Mouse (Mus musculus) intestine, embryonic 16.5 days (tissue): ENCODE data around the gene Vwa3b. TPM values are rescaled to one million over a fixed set of nuclear protein-coding genes. Genes with fewer than 3 reads are reported as not detected.

Experiments used
- ATAC-seq: fragments of 200-750 bp; cut with Nextera tagmentation; 2 replicates; pipeline ENCODE4 v1.8.0; 2017; ENCODE audit warnings: moderate TSS enrichment, moderate library complexity
- H3K27ac ChIP-seq: fragments of 300-500 bp; sonication (generic); 2 replicates; pipeline ENCODE4 v1.5.1; 2014; ENCODE audit warnings: mild to moderate bottlenecking, low read length
- H3K27me3 ChIP-seq: fragments of 300-500 bp; sonication (generic); replicated peaks from 2 replicates; pipeline ENCODE4 v1.6.1; 2014; ENCODE audit warnings: low read length, control low read depth, mixed read lengths; ENCODE audit not compliant: control insufficient read depth, insufficient read depth
- H3K36me3 ChIP-seq: fragments of 300-500 bp; sonication (generic); 2 replicates; pipeline ENCODE4 v1.6.1; 2014; ENCODE audit warnings: low read length, control low read depth; ENCODE audit not compliant: control insufficient read depth, insufficient read depth
- H3K4me1 ChIP-seq: fragments of 300-500 bp; sonication (generic); 2 replicates; pipeline ENCODE4 v1.6.1; 2014; ENCODE audit warnings: low read length, control low read depth, mixed read lengths; ENCODE audit not compliant: control insufficient read depth, insufficient read depth
- H3K4me2 ChIP-seq: fragments of 300-500 bp; sonication (generic); 2 replicates; pipeline ENCODE4 v1.6.1; 2014; ENCODE audit warnings: low read depth, low read length, control low read depth
- H3K4me3 ChIP-seq: fragments of 300-500 bp; sonication (generic); 2 replicates; pipeline ENCODE4 v1.5.1; 2014; ENCODE audit warnings: mild to moderate bottlenecking, low read length
- H3K9ac ChIP-seq: fragments of 300-500 bp; sonication (generic); 2 replicates; pipeline ENCODE4 v1.6.1; 2014; ENCODE audit warnings: low read depth, low read length
- H3K9me3 ChIP-seq: fragments of 300-500 bp; sonication (generic); 2 replicates; pipeline ENCODE4 v1.6.1; 2016; ENCODE audit warnings: low read length, control low read depth; ENCODE audit not compliant: control insufficient read depth
- WGBS: fragments of 180-500 bp; shearing (Covaris S2); extraction: QIAGEN DNeasy Blood & Tissue Kit; methylation state at CpG from one replicate; pipeline ENCODE4 v1.1.7; 2014; 5-methylcytosine and 5-hydroxymethylcytosine counted together
- polyA plus RNA-seq: library from polyadenylated mRNA; unstranded; fragments of >200 nt; fragmentation: Nextera tagmentation; extraction: Ambion mirVana; gene quantifications from 2 replicates; pipeline ENCODE4 v1.2.1, GENCODE M21; 2015

Gene Vwa3b
- 1.7 TPM in 2 replicates for polyA plus RNA-seq

DNA sequence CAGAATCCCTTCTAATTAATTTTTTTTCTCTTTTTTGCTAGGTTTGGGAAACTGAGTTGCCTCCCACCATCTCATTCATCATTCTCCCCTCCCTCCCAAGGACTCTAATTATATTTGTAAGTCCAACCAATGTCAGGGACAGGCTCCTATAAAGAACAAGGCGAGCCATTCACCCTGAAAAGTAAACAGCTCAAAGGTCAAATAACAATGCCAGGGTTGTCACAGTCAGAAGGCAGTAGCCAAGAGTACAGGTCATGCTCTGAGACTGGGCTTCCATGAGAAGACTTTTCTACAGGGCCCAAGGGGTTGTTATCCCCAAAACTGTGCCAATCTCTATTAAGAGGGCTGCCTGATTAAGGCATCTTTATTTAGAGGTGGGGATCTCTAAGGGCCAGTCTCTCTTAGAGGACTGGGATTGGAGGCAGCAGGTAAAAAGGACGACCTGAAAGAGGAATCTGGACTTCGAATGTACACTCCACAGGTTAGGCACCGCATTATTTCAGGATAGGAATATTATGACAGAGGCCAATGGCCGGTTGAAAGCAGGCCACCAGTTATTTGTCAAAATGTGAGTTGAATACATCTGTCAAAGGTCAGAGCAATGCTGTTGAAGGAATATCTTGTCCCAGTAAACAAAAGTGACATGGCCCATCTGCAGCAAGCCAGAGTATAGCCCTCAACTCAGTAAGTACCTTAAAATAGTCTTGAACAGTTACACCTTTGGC, at the start of gene Vwa3b:
Gene Vwa3b (plus strand): TSS at position 635 of the 725 bp plus-strand sequence.
- Histone ChIP-seq H3K27ac (no peak within 1 kb of the TSS), H3K9ac (no peak within 1 kb of the TSS), H3K27me3 (no peaks in the 10 kb centered on the region), H3K4me3 (no peak within 1 kb of the TSS), H3K36me3 (no peaks in the 10 kb centered on the region), H3K4me1 (peaks cover 22% of the 10 kb centered on the region), H3K9me3 (no peaks in the 10 kb centered on the region), H3K4me2 (no peak within 1 kb of the TSS)
- no peak; the same call in 1 of the 2 replicates for ATAC-seq
- 62% methylated on average over 5 of the region's 5 CpGs for WGBS

- Histone ChIP-seq H3K27ac (no peak overlapping the region), H3K4me3 (no peak overlapping the region), H3K4me1 (no peaks in the 10 kb centered on the region), H3K4me2 (no peak overlapping the region), H3K9me3 (no peaks in the 10 kb centered on the region), H3K9ac (no peak overlapping the region), H3K36me3 (no peaks in the 10 kb centered on the region), H3K27me3 (no peaks in the 10 kb centered on the region)
- WGBS = 74% methylated on average over 4 of the region's 4 CpGs
- no peak for ATAC-seq
Observed at GRCm38 (mm10) chr1:36976770-36977169, 49.6 kb upstream of the Vwa3b start.

DNA sequence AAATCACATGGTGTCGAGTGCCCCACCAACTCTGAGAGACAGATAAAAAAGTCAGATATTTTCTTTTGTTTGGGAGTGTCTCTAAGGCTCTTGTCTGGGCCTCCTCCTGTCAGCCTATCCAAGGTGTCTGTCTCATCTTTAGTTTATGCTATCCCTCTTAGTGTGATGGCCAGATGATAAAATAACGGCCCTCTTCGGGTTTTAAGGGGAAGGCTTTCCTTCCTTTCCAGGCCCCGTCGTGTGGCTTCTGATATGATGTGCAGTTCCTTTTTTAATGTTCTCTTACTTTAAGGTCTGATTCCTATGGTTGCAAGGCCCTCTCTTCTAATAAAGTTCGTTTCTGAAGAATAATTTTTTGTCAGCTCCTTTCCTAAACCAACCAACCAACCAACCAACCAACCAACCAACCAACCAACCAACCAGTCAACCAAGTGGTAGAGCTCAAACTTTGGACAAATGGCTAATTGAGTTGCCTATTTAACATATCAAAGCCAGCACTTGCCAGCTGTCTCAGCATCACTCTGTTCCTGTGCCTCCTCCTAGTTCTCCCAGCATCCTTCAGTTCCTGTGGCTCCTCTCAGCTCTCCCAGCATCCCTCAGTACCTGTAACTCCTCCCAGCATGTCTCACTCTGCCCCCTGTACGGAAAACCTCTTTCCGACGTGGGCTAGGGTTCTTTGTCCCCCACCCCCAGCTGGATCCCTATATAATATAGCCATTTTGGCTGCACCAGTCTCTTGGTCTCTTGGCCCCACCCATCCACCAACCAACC, 44.0 kb upstream of the Vwa3b start:
- Histone ChIP-seq H3K9me3 (no peaks in the 10 kb centered on the region), H3K27me3 (no peaks in the 10 kb centered on the region), H3K9ac (no peak overlapping the region), H3K4me2 (no peak overlapping the region), H3K4me1 (no peaks in the 10 kb centered on the region), H3K4me3 (no peak overlapping the region), H3K27ac (no peak overlapping the region), H3K36me3 (no peaks in the 10 kb centered on the region)
- ATAC-seq = no peak
- 81% methylated on average over 9 of the region's 9 CpGs for WGBS

GRCm38 (mm10) chr1:36983754-36984153, 42.6 kb upstream of the Vwa3b start:
- no peak overlapping the region for H3K27ac ChIP-seq
- H3K9me3 ChIP-seq = no peaks in the 10 kb centered on the region
- no peaks in the 10 kb centered on the region for H3K4me1 ChIP-seq
- H3K9ac ChIP-seq = no peak overlapping the region
- no peaks in the 10 kb centered on the region for H3K36me3 ChIP-seq
- 33% methylated on average over 4 of the region's 4 CpGs for WGBS
- H3K27me3 ChIP-seq = no peaks in the 10 kb centered on the region
- H3K4me3 ChIP-seq = no peak overlapping the region
- ATAC-seq = no peak
- H3K4me2 ChIP-seq = no peak overlapping the region

GRCm38 (mm10) chr1:36984406-36984805, 42.0 kb upstream of the Vwa3b start:
- no peak overlapping the region for H3K4me2 ChIP-seq
- WGBS = 46% methylated on average over 6 of the region's 6 CpGs
- H3K4me3 ChIP-seq = no peak overlapping the region
- no peaks in the 10 kb centered on the region for H3K27me3 ChIP-seq
- H3K9ac ChIP-seq = no peak overlapping the region
- no peaks in the 10 kb centered on the region for H3K4me1 ChIP-seq
- no peak for ATAC-seq
- H3K9me3 ChIP-seq = no peaks in the 10 kb centered on the region
- no peak overlapping the region for H3K27ac ChIP-seq
- H3K36me3 ChIP-seq = no peaks in the 10 kb centered on the region

GRCm38 (mm10) chr1:36985896-36986295, 40.5 kb upstream of the Vwa3b start:
- Histone ChIP-seq H3K9ac (no peak overlapping the region), H3K27me3 (no peaks in the 10 kb centered on the region), H3K9me3 (no peaks in the 10 kb centered on the region), H3K4me1 (no peaks in the 10 kb centered on the region), H3K36me3 (no peaks in the 10 kb centered on the region), H3K27ac (no peak overlapping the region), H3K4me3 (no peak overlapping the region), H3K4me2 (no peak overlapping the region)
- WGBS = 66% methylated on average over 6 of the region's 6 CpGs
- no peak for ATAC-seq

GRCm38 (mm10) chr1:36986396-36987160, 39.8 kb upstream of the Vwa3b start:
- H3K4me1 ChIP-seq = no peaks in the 10 kb centered on the region
- no peak overlapping the region for H3K4me2 ChIP-seq
- no peak for ATAC-seq
- no peak overlapping the region for H3K27ac ChIP-seq
- H3K4me3 ChIP-seq = no peak overlapping the region
- WGBS = 70% methylated on average over 14 of the region's 14 CpGs
- H3K9me3 ChIP-seq = no peaks in the 10 kb centered on the region
- H3K36me3 ChIP-seq = no peaks in the 10 kb centered on the region
- no peaks in the 10 kb centered on the region for H3K27me3 ChIP-seq
- H3K9ac ChIP-seq = no peak overlapping the region

GRCm38 (mm10) chr1:36987172-36988148, 38.9 kb upstream of the Vwa3b start:
- 80% methylated on average over 10 of the region's 10 CpGs for WGBS
- H3K27ac ChIP-seq = no peak overlapping the region
- no peak overlapping the region for H3K9ac ChIP-seq
- H3K4me1 ChIP-seq = no peaks in the 10 kb centered on the region
- H3K4me3 ChIP-seq = no peak overlapping the region
- H3K4me2 ChIP-seq = no peak overlapping the region
- ATAC-seq = no peak
- H3K27me3 ChIP-seq = no peaks in the 10 kb centered on the region
- no peaks in the 10 kb centered on the region for H3K36me3 ChIP-seq
- H3K9me3 ChIP-seq = no peaks in the 10 kb centered on the region
